Mouse (Mus musculus) small intestine, adult 2 months (tissue): ENCODE results near the gene Arid4b.

Experiments used
- CTCF ChIP-seq: fragments of 200-500 bp; IDR thresholded peaks from 2 replicates; pipeline ENCODE4 v1.5.1; 2012; ENCODE audit warnings: low read depth, mild to moderate bottlenecking, control low read depth, inconsistent platforms, low read length, moderate library complexity, mixed read lengths; ENCODE audit not compliant: insufficient replicate concordance, insufficient read length; ENCODE audit errors: extremely low read depth
- POLR2A ChIP-seq: fragments of 200-500 bp; IDR thresholded peaks from 2 replicates; pipeline ENCODE4 v1.6.1; 2012; ENCODE audit warnings: low read depth, mild to moderate bottlenecking, control low read depth, inconsistent platforms, low read length, moderate library complexity

- TF ChIP-seq CTCF = no peak
- TF ChIP-seq POLR2A = no peak
Observed at GRCm38 (mm10) chr13:14075326-14075725, 12.3 kb downstream of the Arid4b start.
